Mouse (Mus musculus) MEL (cell line): ENCODE measurements around the gene Hsd17b3. TPM values are rescaled to one million over a fixed set of nuclear protein-coding genes. Genes with fewer than 3 reads are reported as not detected.

ENCODE experiments used
- DNase-seq: peaks from one replicate; pipeline ENCODE4 v3.0.0; 2011; ENCODE audit warnings: low read depth, low spot score
- H3K27ac ChIP-seq: 2 replicates; pipeline ENCODE4 v1.5.1; 2012; ENCODE audit warnings: low read depth, mild to moderate bottlenecking, control low read depth, low read length, moderate library complexity; ENCODE audit not compliant: control insufficient read depth
- H3K27me3 ChIP-seq, 2 experiments: fragments of 150-350 bp in 1 of 2; sonication (generic) in 1 of 2; 2 replicates each; pipeline ENCODE4 v1.6.1; 2012; ENCODE audit warnings: low read length in 2 of 2, mild to moderate bottlenecking in 2 of 2, improper control_type of control experiment in 1 of 2, moderate library complexity in 1 of 2; ENCODE audit not compliant: insufficient read depth in 2 of 2, control insufficient read depth in 1 of 2
- H3K36me3 ChIP-seq, 2 experiments: 2 replicates each; pipeline ENCODE4 v1.6.1; 2012 to 2014; ENCODE audit warnings: low read length in 2 of 2, improper control_type of control experiment in 1 of 2, inconsistent platforms in 1 of 2, mild to moderate bottlenecking in 1 of 2; ENCODE audit not compliant: insufficient read depth in 2 of 2, control insufficient read depth in 1 of 2
- H3K4me1 ChIP-seq, 2 experiments: fragments of 150-350 bp in 1 of 2; sonication (generic) in 1 of 2; 2 replicates each; pipeline ENCODE4 v1.6.1; 2012; ENCODE audit warnings: low read length in 2 of 2, improper control_type of control experiment in 1 of 2, mild to moderate bottlenecking in 1 of 2; ENCODE audit not compliant: insufficient read depth in 2 of 2, control insufficient read depth in 1 of 2
- H3K4me3 ChIP-seq, 2 experiments: fragments of 150-350 bp in 1 of 2; sonication (generic) in 1 of 2; 2 replicates each; pipeline ENCODE4 v1.5.1; 2012; ENCODE audit warnings: low read depth in 2 of 2, low read length in 2 of 2, mild to moderate bottlenecking in 2 of 2, moderate library complexity in 2 of 2, control low read depth in 1 of 2, improper control_type of control experiment in 1 of 2; ENCODE audit not compliant: control insufficient read depth in 1 of 2, insufficient read depth in 1 of 2
- H3K79me2 ChIP-seq: 2 replicates; pipeline ENCODE4 v1.6.1; 2012; ENCODE audit warnings: mild to moderate bottlenecking, low read length, moderate library complexity; ENCODE audit not compliant: control insufficient read depth, poor library complexity, insufficient read depth
- H3K9ac ChIP-seq: 2 replicates; pipeline ENCODE4 v1.6.1; 2012; ENCODE audit warnings: low read depth, mild to moderate bottlenecking, control low read depth, low read length, moderate library complexity; ENCODE audit not compliant: control insufficient read depth, poor library complexity, severe bottlenecking
- H3K9me3 ChIP-seq: fragments of 150-350 bp; sonication (generic); replicated peaks from 2 replicates; pipeline ENCODE4 v1.6.1; 2012; ENCODE audit warnings: mild to moderate bottlenecking, low read length, improper control_type of control experiment, moderate library complexity; ENCODE audit not compliant: insufficient read depth
- CHD2 ChIP-seq: IDR thresholded peaks from 2 replicates; pipeline ENCODE4 v1.6.1; 2011; ENCODE audit warnings: low read length, improper control_type of control experiment
- E2F4 ChIP-seq: IDR thresholded peaks from 2 replicates; pipeline ENCODE4 v1.6.1; 2011; ENCODE audit warnings: low read depth, low read length, improper control_type of control experiment, borderline replicate concordance
- ETS1 ChIP-seq: IDR thresholded peaks from 2 replicates; pipeline ENCODE4 v1.6.1; 2012; ENCODE audit warnings: low read depth, mild to moderate bottlenecking, inconsistent platforms, low read length, improper control_type of control experiment, moderate library complexity
- GATA1 ChIP-seq: IDR thresholded peaks from 2 replicates; pipeline ENCODE4 v1.6.1; 2011; ENCODE audit warnings: low read depth, low read length, improper control_type of control experiment
- HCFC1 ChIP-seq: IDR thresholded peaks from 2 replicates; pipeline ENCODE4 v1.6.1; 2012; ENCODE audit warnings: low read depth, mild to moderate bottlenecking, inconsistent platforms, low read length, improper control_type of control experiment, moderate library complexity
- KAT2A ChIP-seq: conservative IDR thresholded peaks from 2 replicates; pipeline ENCODE4 v1.6.1; 2012; ENCODE audit warnings: low read depth, low read length, improper control_type of control experiment, inconsistent platforms
- MAFK ChIP-seq: IDR thresholded peaks from 2 replicates; pipeline ENCODE4 v1.6.1; 2011; ENCODE audit warnings: low read depth, mild to moderate bottlenecking, low read length, improper control_type of control experiment, borderline replicate concordance
- MAX ChIP-seq: IDR thresholded peaks from 2 replicates; pipeline ENCODE4 v1.6.1; 2011; ENCODE audit warnings: low read length, improper control_type of control experiment
- MAZ ChIP-seq: IDR thresholded peaks from 2 replicates; pipeline ENCODE4 v1.6.1; 2012; ENCODE audit warnings: low read depth, mild to moderate bottlenecking, inconsistent platforms, low read length, improper control_type of control experiment
- MEF2A ChIP-seq: IDR thresholded peaks from 2 replicates; pipeline ENCODE4 v1.6.1; 2014; ENCODE audit warnings: low read depth, mild to moderate bottlenecking, inconsistent platforms, low read length, improper control_type of control experiment; ENCODE audit not compliant: poor library complexity, insufficient replicate concordance, severe bottlenecking; ENCODE audit errors: extremely low read depth
- MXI1 ChIP-seq: IDR thresholded peaks from 2 replicates; pipeline ENCODE4 v1.6.1; 2011; ENCODE audit warnings: mild to moderate bottlenecking, low read depth, low read length, improper control_type of control experiment
- MYB ChIP-seq: IDR thresholded peaks from 2 replicates; pipeline ENCODE4 v1.6.1; 2011; ENCODE audit warnings: mild to moderate bottlenecking, low read depth, low read length, improper control_type of control experiment
- NRF1 ChIP-seq: IDR thresholded peaks from 2 replicates; pipeline ENCODE4 v1.6.1; 2014; ENCODE audit warnings: low read depth, mild to moderate bottlenecking, inconsistent platforms, low read length, improper control_type of control experiment, moderate library complexity; ENCODE audit not compliant: poor library complexity, insufficient read depth, severe bottlenecking
- POLR2AphosphoS2 ChIP-seq: IDR thresholded peaks from 2 replicates; pipeline ENCODE4 v1.6.1; 2011; ENCODE audit warnings: low read length, improper control_type of control experiment
- TBP ChIP-seq: IDR thresholded peaks from 2 replicates; pipeline ENCODE4 v1.8.0; 2011; ENCODE audit warnings: low read depth, low read length, improper control_type of control experiment
- TCF12 ChIP-seq: IDR thresholded peaks from 2 replicates; pipeline ENCODE4 v1.6.1; 2014; ENCODE audit warnings: low read depth, mild to moderate bottlenecking, inconsistent platforms, low read length, improper control_type of control experiment, moderate library complexity
- ZC3H11A ChIP-seq: IDR thresholded peaks from 2 replicates; pipeline ENCODE4 v1.6.1; 2012; ENCODE audit warnings: low read depth, mild to moderate bottlenecking, inconsistent platforms, low read length, improper control_type of control experiment
- ZMIZ1 ChIP-seq: IDR thresholded peaks from 2 replicates; pipeline ENCODE4 v1.6.1; 2012; ENCODE audit warnings: low read depth, mild to moderate bottlenecking, inconsistent platforms, low read length, improper control_type of control experiment, moderate library complexity
- ZNF384 ChIP-seq: IDR thresholded peaks from 2 replicates; pipeline ENCODE4 v1.6.1; 2012; ENCODE audit warnings: low read depth, mild to moderate bottlenecking, inconsistent platforms, low read length, improper control_type of control experiment
- polyA plus RNA-seq, 2 experiments: library from polyadenylated mRNA; stranded (reverse) in 1 of 2; unstranded in 1 of 2; fragments of >175 nt in 1 of 2; fragments of >200 nt in 1 of 2; gene quantifications; 2 replicates each; pipeline versions ENCODE4 v1.2.1 to v1.2.4; 2012; ENCODE audit warnings: low replicate concordance in 2 of 2, low read depth in 1 of 2; ENCODE audit not compliant: insufficient read length in 2 of 2, insufficient read depth in 1 of 2, missing spikeins in 1 of 2
- total RNA-seq: library from RNA; depleted of rRNA; stranded (reverse); fragments of 300-350 nt; gene quantifications from 2 replicates; pipeline ENCODE4 v1.2.3, GENCODE M21; 2012

The Hsd17b3 gene
- total and polyA plus RNA-seq, 3 experiments: not detected

GRCm38 (mm10) chr13:64088057-64088456, 973 bp downstream of the Hsd17b3 start:
- no peak overlapping the region for H3K9ac ChIP-seq
- H3K27me3 ChIP-seq: peaks cover 4 to 5% of the 10 kb centered on the region in 2 experiments; a peak in 2 of 4 replicates
- no peak overlapping the region for H3K4me3 ChIP-seq
- no peaks in the 10 kb centered on the region for H3K79me2 ChIP-seq
- H3K27ac ChIP-seq: no peak overlapping the region
- no peaks in the 10 kb centered on the region for H3K36me3 ChIP-seq
- DNase-seq: no peak
- H3K4me1 ChIP-seq: no peaks in the 10 kb centered on the region
- TF ChIP-seq ETS1 (no peak), GATA1 (no peak), ZMIZ1 (no peak), MYB (no peak), HCFC1 (no peak), POLR2AphosphoS2 (no peak), ZNF384 (no peak)
- no peaks in the 10 kb centered on the region for H3K9me3 ChIP-seq

GRCm38 (mm10) chr13:64086036-64086435, 3.0 kb downstream of the Hsd17b3 start:
- TF ChIP-seq MAFK: no peak
- TF ChIP-seq TCF12: no peak
- TF ChIP-seq POLR2AphosphoS2: no peak
- TF ChIP-seq MEF2A: no peak
- TF ChIP-seq ETS1: no peak
- TF ChIP-seq TBP: no peak
- no peak for TF ChIP-seq MAZ
- Histone ChIP-seq H3K4me1 (no peaks in the 10 kb centered on the region), H3K4me3 (no peak overlapping the region), H3K36me3 (no peaks in the 10 kb centered on the region), H3K9me3 (no peaks in the 10 kb centered on the region), H3K9ac (no peak overlapping the region), H3K79me2 (no peaks in the 10 kb centered on the region), H3K27me3 (peaks cover 2 to 3% of the 10 kb centered on the region in 2 experiments; a peak in 3 of 4 replicates), H3K27ac (no peak overlapping the region)
- no peak for DNase-seq

GRCm38 (mm10) chr13:64083331-64083730, 5.7 kb downstream of the Hsd17b3 start:
- H3K27me3 ChIP-seq: peaks cover 0 to 5% of the 10 kb centered on the region in 2 experiments; a peak in 3 of 4 replicates
- no peaks in the 10 kb centered on the region for H3K9me3 ChIP-seq
- DNase-seq: no peak
- H3K9ac ChIP-seq: no peak overlapping the region
- H3K36me3 ChIP-seq: no peaks in the 10 kb centered on the region
- no peak overlapping the region for H3K27ac ChIP-seq
- H3K4me1 ChIP-seq: no peaks in the 10 kb centered on the region
- no peaks in the 10 kb centered on the region for H3K79me2 ChIP-seq
- H3K4me3 ChIP-seq: no peak overlapping the region
- TF ChIP-seq KAT2A (no peak), MEF2A (no peak), POLR2AphosphoS2 (no peak), ZC3H11A (no peak), MAX (no peak), TCF12 (no peak), MXI1 (no peak), ZNF384 (no peak), NRF1 (no peak), CHD2 (no peak), E2F4 (no peak)
